Mouse (Mus musculus): ENCODE results near the gene Scgb1b11. TPM values are rescaled to one million over a fixed set of nuclear protein-coding genes. Genes with fewer than 3 reads are reported as not detected.
"Not testable (repeated sequence)": the region's sequence is repeated elsewhere in the genome, so short reads cannot be mapped to it uniquely, and the experiment has no call there.

Gene Scgb1b11
- polyA plus RNA-seq (2016; fragmentation: Nextera tagmentation; extraction: Ambion mirVana) = not detected in 2 replicates

- not testable (repeated sequence) for H3K9me3 ChIP-seq; H3K4me1 ChIP-seq; H3K36me3 ChIP-seq (replicated peaks); DNase-seq (ENCODE audit: low spot score); H3K27ac ChIP-seq (replicated peaks); H3K27me3 ChIP-seq (replicated peaks; ENCODE audit: low read depth, poor library complexity, severe bottlenecking); H3K4me3 ChIP-seq
- no CpG with 5 or more reads among the region's 2 CpGs for WGBS
These were observed at the start of gene Scgb1b11 for GRCm38 (mm10) chr7:32222540-32222939. Gene Scgb1b11 (plus strand): TSS chr7:32222840.

GRCm38 (mm10) chr7:32211045-32211444 is 11.6 kb upstream of the Scgb1b11 start, which contains the start of gene Scgb2b11:
Gene Scgb2b11 (minus strand): TSS chr7:32211145.
- H3K36me3 ChIP-seq (replicated peaks); H3K9me3 ChIP-seq; H3K27ac ChIP-seq (replicated peaks); H3K4me1 ChIP-seq; H3K4me3 ChIP-seq; H3K27me3 ChIP-seq (replicated peaks; ENCODE audit: low read depth, poor library complexity, severe bottlenecking); DNase-seq (ENCODE audit: low spot score): not testable (repeated sequence)
- WGBS = 89% methylated on average over 2 of the region's 2 CpGs

Other genes with a start within 250 kb of the Scgb1b11 start
- not detected in 2 replicates for gene Scgb1b10, start 122.0 kb upstream of the Scgb1b11 start, polyA plus RNA-seq (2016; fragmentation: Nextera tagmentation; extraction: Ambion mirVana)
- not detected in 2 replicates for gene Scgb2b11, start 11.7 kb upstream of the Scgb1b11 start, polyA plus RNA-seq (2016; fragmentation: Nextera tagmentation; extraction: Ambion mirVana)
- gene Scgb2b12, start 104.4 kb downstream of the Scgb1b11 start, polyA plus RNA-seq (2016; fragmentation: Nextera tagmentation; extraction: Ambion mirVana) = not detected in 2 replicates
- gene Scgb1b12, start 111.3 kb downstream of the Scgb1b11 start, polyA plus RNA-seq (2016; fragmentation: Nextera tagmentation; extraction: Ambion mirVana) = not detected in 2 replicates
- gene Scgb1b29, start 218.7 kb downstream of the Scgb1b11 start, polyA plus RNA-seq (2016; fragmentation: Nextera tagmentation; extraction: Ambion mirVana) = not detected in 2 replicates